Mouse (Mus musculus): Measurements from ENCODE around the gene Ccn5. TPM values are rescaled to one million over a fixed set of nuclear protein-coding genes. Genes with fewer than 3 reads are reported as not detected.

The Ccn5 gene
- total and polyA plus RNA-seq, 3 experiments, result not detected

GRCm38 (mm10) chr2:163800832-163801231, 19.8 kb upstream of the Ccn5 start:
- H3K36me3 ChIP-seq (ENCODE audit: control insufficient read depth in 1 of 2, insufficient read depth in 2 of 2, low read length in 2 of 2), result no peaks in the 10 kb centered on the region
- DNase-seq (ENCODE audit: low read depth, low spot score), result peak; percentile 50
- H3K79me2 ChIP-seq (ENCODE audit: control insufficient read depth, insufficient read depth, low read length, poor library complexity), result no peaks in the 10 kb centered on the region
- H3K4me1 ChIP-seq (ENCODE audit: control insufficient read depth in 1 of 2, insufficient read depth in 2 of 2, low read length in 2 of 2), result no peaks in the 10 kb centered on the region
- H3K27ac ChIP-seq (ENCODE audit: control insufficient read depth, low read depth, low read length), result no peak overlapping the region
- H3K27me3 ChIP-seq (ENCODE audit: control insufficient read depth in 1 of 2, insufficient read depth in 2 of 2, low read length in 2 of 2), result peaks cover 2 to 10% of the 10 kb centered on the region in 2 experiments
- no peaks in the 10 kb centered on the region for H3K9me3 ChIP-seq (replicated peaks; ENCODE audit: insufficient read depth, low read length)
- no peak overlapping the region for H3K9ac ChIP-seq (ENCODE audit: control insufficient read depth, low read depth, low read length, poor library complexity, severe bottlenecking)
- H3K4me3 ChIP-seq (ENCODE audit: control insufficient read depth in 1 of 2, insufficient read depth in 1 of 2, low read depth in 2 of 2, low read length in 2 of 2), result no peak overlapping the region
- TF ChIP-seq ETS1 (IDR thresholded peaks at IDR 0.05; ENCODE audit: low read depth, low read length), result peak; percentile 31; the same call in 1 of the 2 replicates
- TF ChIP-seq RCOR1 (IDR thresholded peaks at IDR 0.05; ENCODE audit: low read depth, low read length), result no peak
- no peak for TF ChIP-seq GATA1 (IDR thresholded peaks at IDR 0.05; ENCODE audit: low read depth, low read length)
- no peak for TF ChIP-seq HCFC1 (IDR thresholded peaks at IDR 0.05; ENCODE audit: low read depth, low read length)

GRCm38 (mm10) chr2:163801406-163801805, 19.3 kb upstream of the Ccn5 start:
- Histone ChIP-seq H3K27ac (ENCODE audit: control insufficient read depth, low read depth, low read length) (no peak overlapping the region), H3K27me3 (ENCODE audit: control insufficient read depth in 1 of 2, insufficient read depth in 2 of 2, low read length in 2 of 2) (peaks cover 2 to 10% of the 10 kb centered on the region in 2 experiments), H3K9me3 (replicated peaks; ENCODE audit: insufficient read depth, low read length) (no peaks in the 10 kb centered on the region), H3K9ac (ENCODE audit: control insufficient read depth, low read depth, low read length, poor library complexity, severe bottlenecking) (no peak overlapping the region), H3K79me2 (ENCODE audit: control insufficient read depth, insufficient read depth, low read length, poor library complexity) (no peaks in the 10 kb centered on the region), H3K36me3 (ENCODE audit: control insufficient read depth in 1 of 2, insufficient read depth in 2 of 2, low read length in 2 of 2) (no peaks in the 10 kb centered on the region), H3K4me3 (ENCODE audit: control insufficient read depth in 1 of 2, insufficient read depth in 1 of 2, low read depth in 2 of 2, low read length in 2 of 2) (no peak overlapping the region), H3K4me1 (ENCODE audit: control insufficient read depth in 1 of 2, insufficient read depth in 2 of 2, low read length in 2 of 2) (no peaks in the 10 kb centered on the region)
- no peak for TF ChIP-seq UBTF (IDR thresholded peaks at IDR 0.05; ENCODE audit: borderline replicate concordance, insufficient read depth, low read depth, low read length)
- no peak for TF ChIP-seq MYC (IDR thresholded peaks at IDR 0.05; ENCODE audit: low read depth, low read length)
- no peak for TF ChIP-seq E2F4 (IDR thresholded peaks at IDR 0.05; ENCODE audit: borderline replicate concordance, low read depth, low read length)
- no peak for TF ChIP-seq USF1 (IDR thresholded peaks at IDR 0.05; ENCODE audit: low read depth, low read length)
- TF ChIP-seq ETS1 (IDR thresholded peaks at IDR 0.05; ENCODE audit: low read depth, low read length), result no peak
- no peak for TF ChIP-seq EP300 (IDR thresholded peaks at IDR 0.05; ENCODE audit: low read depth in 1 of 2, low read length in 2 of 2)
- TF ChIP-seq MAZ (IDR thresholded peaks at IDR 0.05; ENCODE audit: low read depth, low read length), result no peak
- no peak for TF ChIP-seq CTCF (IDR thresholded peaks at IDR 0.05 in 2 of 3, conservative IDR thresholded peaks at IDR 0.05 in 1 of 3; ENCODE audit: control insufficient read depth in 1 of 3, insufficient read depth in 1 of 3, low read depth in 2 of 3, low read length in 3 of 3, poor library complexity in 1 of 3, severe bottlenecking in 1 of 3)
- no peak for TF ChIP-seq GABPA (IDR thresholded peaks at IDR 0.05; ENCODE audit: low read depth, low read length)
- TF ChIP-seq MAX (IDR thresholded peaks at IDR 0.05; ENCODE audit: low read length), result no peak
- TF ChIP-seq TAL1 (IDR thresholded peaks at IDR 0.05; ENCODE audit: low read length), result no peak
- TF ChIP-seq SIN3A (IDR thresholded peaks at IDR 0.05; ENCODE audit: low read length), result no peak
- no peak for TF ChIP-seq MAFK (IDR thresholded peaks at IDR 0.05; ENCODE audit: borderline replicate concordance, low read depth, low read length)
- TF ChIP-seq ZC3H11A (IDR thresholded peaks at IDR 0.05; ENCODE audit: low read depth, low read length), result no peak
- no peak for TF ChIP-seq TCF12 (IDR thresholded peaks at IDR 0.05; ENCODE audit: low read depth, low read length)
- DNase-seq (ENCODE audit: low read depth, low spot score), result no peak
